Mouse (Mus musculus): ENCODE measurements around the gene Pde4b. TPM values are rescaled to one million over a fixed set of nuclear protein-coding genes. Genes with fewer than 3 reads are reported as not detected.

Gene Pde4b
- polyA plus RNA-seq, 1 experiment from 2014 or later: 12.5 TPM

- H3K4me1 ChIP-seq (ENCODE audit: control insufficient read depth, insufficient read depth, low read length): no peaks in the 10 kb centered on the region
- H3K36me3 ChIP-seq (ENCODE audit: control insufficient read depth, insufficient read depth, low read length): no peaks in the 10 kb centered on the region
- H3K27ac ChIP-seq (ENCODE audit: low read length): no peak overlapping the region
- WGBS: 69% methylated on average over 8 of the region's 8 CpGs
- H3K4me3 ChIP-seq (replicated peaks; ENCODE audit: low read length): no peak overlapping the region
- no peaks in the 10 kb centered on the region for H3K9me3 ChIP-seq (replicated peaks; ENCODE audit: control insufficient read depth, low read length)
- H3K27me3 ChIP-seq (ENCODE audit: control insufficient read depth, insufficient read depth, low read length): no peaks in the 10 kb centered on the region
- no peak overlapping the region for H3K9ac ChIP-seq (ENCODE audit: low read length)
- no peak overlapping the region for H3K4me2 ChIP-seq (ENCODE audit: low read depth, low read length)
- no peak for ATAC-seq (ENCODE audit: insufficient read depth, low FRiP score)
Measured at GRCm38 (mm10) chr4:102624937-102625336, 537.6 kb downstream of the Pde4b start.

GRCm38 (mm10) chr4:102627799-102628198 lies 540.5 kb downstream of the Pde4b start:
- Histone ChIP-seq H3K9me3 (replicated peaks; ENCODE audit: control insufficient read depth, low read length) (no peaks in the 10 kb centered on the region), H3K4me2 (ENCODE audit: low read depth, low read length) (no peak overlapping the region), H3K4me3 (replicated peaks; ENCODE audit: low read length) (no peak overlapping the region), H3K27me3 (ENCODE audit: control insufficient read depth, insufficient read depth, low read length) (no peaks in the 10 kb centered on the region), H3K4me1 (ENCODE audit: control insufficient read depth, insufficient read depth, low read length) (no peaks in the 10 kb centered on the region), H3K9ac (ENCODE audit: low read length) (no peak overlapping the region), H3K36me3 (ENCODE audit: control insufficient read depth, insufficient read depth, low read length) (no peaks in the 10 kb centered on the region), H3K27ac (ENCODE audit: low read length) (no peak overlapping the region)
- 79% methylated on average over 4 of the region's 4 CpGs for WGBS
- ATAC-seq (ENCODE audit: insufficient read depth, low FRiP score): no peak

GRCm38 (mm10) chr4:102629621-102630020 lies 542.3 kb downstream of the Pde4b start:
- H3K4me1 ChIP-seq (ENCODE audit: control insufficient read depth, insufficient read depth, low read length): no peaks in the 10 kb centered on the region
- H3K9ac ChIP-seq (ENCODE audit: low read length): no peak overlapping the region
- H3K36me3 ChIP-seq (ENCODE audit: control insufficient read depth, insufficient read depth, low read length): no peaks in the 10 kb centered on the region
- no peaks in the 10 kb centered on the region for H3K27me3 ChIP-seq (ENCODE audit: control insufficient read depth, insufficient read depth, low read length)
- H3K4me2 ChIP-seq (ENCODE audit: low read depth, low read length): no peak overlapping the region
- 64% methylated on average over 4 of the region's 4 CpGs for WGBS
- ATAC-seq (ENCODE audit: insufficient read depth, low FRiP score): no peak
- no peak overlapping the region for H3K27ac ChIP-seq (ENCODE audit: low read length)
- H3K4me3 ChIP-seq (replicated peaks; ENCODE audit: low read length): no peak overlapping the region
- no peaks in the 10 kb centered on the region for H3K9me3 ChIP-seq (replicated peaks; ENCODE audit: control insufficient read depth, low read length)

GRCm38 (mm10) chr4:102630261-102630660 lies 542.9 kb downstream of the Pde4b start:
- no peak for ATAC-seq (ENCODE audit: insufficient read depth, low FRiP score)
- Histone ChIP-seq H3K27me3 (ENCODE audit: control insufficient read depth, insufficient read depth, low read length) (no peaks in the 10 kb centered on the region), H3K36me3 (ENCODE audit: control insufficient read depth, insufficient read depth, low read length) (no peaks in the 10 kb centered on the region), H3K4me3 (replicated peaks; ENCODE audit: low read length) (no peak overlapping the region), H3K4me2 (ENCODE audit: low read depth, low read length) (no peak overlapping the region), H3K4me1 (ENCODE audit: control insufficient read depth, insufficient read depth, low read length) (peaks cover 5% of the 10 kb centered on the region; the same call in 1 of the 2 replicates), H3K9ac (ENCODE audit: low read length) (no peak overlapping the region), H3K9me3 (replicated peaks; ENCODE audit: control insufficient read depth, low read length) (no peaks in the 10 kb centered on the region), H3K27ac (ENCODE audit: low read length) (no peak overlapping the region)
- 39% methylated on average over 6 of the region's 6 CpGs for WGBS

- peaks cover 5% of the 10 kb centered on the region; the same call in 1 of the 2 replicates for H3K4me1 ChIP-seq (ENCODE audit: control insufficient read depth, insufficient read depth, low read length)
- no peak overlapping the region for H3K9ac ChIP-seq (ENCODE audit: low read length)
- 56% methylated on average over 3 of the region's 3 CpGs for WGBS
- H3K9me3 ChIP-seq (replicated peaks; ENCODE audit: control insufficient read depth, low read length): no peaks in the 10 kb centered on the region
- no peaks in the 10 kb centered on the region for H3K27me3 ChIP-seq (ENCODE audit: control insufficient read depth, insufficient read depth, low read length)
- no peak overlapping the region for H3K4me2 ChIP-seq (ENCODE audit: low read depth, low read length)
- H3K4me3 ChIP-seq (replicated peaks; ENCODE audit: low read length): no peak overlapping the region
- H3K36me3 ChIP-seq (ENCODE audit: control insufficient read depth, insufficient read depth, low read length): no peaks in the 10 kb centered on the region
- ATAC-seq (ENCODE audit: insufficient read depth, low FRiP score): no peak
- H3K27ac ChIP-seq (ENCODE audit: low read length): no peak overlapping the region
Measured at GRCm38 (mm10) chr4:102631624-102632023, 544.3 kb downstream of the Pde4b start.

- no peak overlapping the region for H3K27ac ChIP-seq (ENCODE audit: low read length)
- ATAC-seq (ENCODE audit: insufficient read depth, low FRiP score): no peak
- H3K4me1 ChIP-seq (ENCODE audit: control insufficient read depth, insufficient read depth, low read length): peaks cover 10% of the 10 kb centered on the region; the same call in 1 of the 2 replicates
- H3K27me3 ChIP-seq (ENCODE audit: control insufficient read depth, insufficient read depth, low read length): no peaks in the 10 kb centered on the region
- WGBS: 85% methylated on average over 5 of the region's 5 CpGs
- H3K4me3 ChIP-seq (replicated peaks; ENCODE audit: low read length): no peak overlapping the region
- no peaks in the 10 kb centered on the region for H3K9me3 ChIP-seq (replicated peaks; ENCODE audit: control insufficient read depth, low read length)
- no peak overlapping the region for H3K4me2 ChIP-seq (ENCODE audit: low read depth, low read length)
- no peaks in the 10 kb centered on the region for H3K36me3 ChIP-seq (ENCODE audit: control insufficient read depth, insufficient read depth, low read length)
- H3K9ac ChIP-seq (ENCODE audit: low read length): no peak overlapping the region
Measured at GRCm38 (mm10) chr4:102633241-102633640, 545.9 kb downstream of the Pde4b start.

GRCm38 (mm10) chr4:102635258-102635657 lies 547.9 kb downstream of the Pde4b start:
- H3K36me3 ChIP-seq (ENCODE audit: control insufficient read depth, insufficient read depth, low read length): no peaks in the 10 kb centered on the region
- no peaks in the 10 kb centered on the region for H3K9me3 ChIP-seq (replicated peaks; ENCODE audit: control insufficient read depth, low read length)
- H3K9ac ChIP-seq (ENCODE audit: low read length): no peak overlapping the region
- no peak overlapping the region for H3K4me2 ChIP-seq (ENCODE audit: low read depth, low read length)
- no peak overlapping the region for H3K4me3 ChIP-seq (replicated peaks; ENCODE audit: low read length)
- no peaks in the 10 kb centered on the region for H3K27me3 ChIP-seq (ENCODE audit: control insufficient read depth, insufficient read depth, low read length)
- H3K4me1 ChIP-seq (ENCODE audit: control insufficient read depth, insufficient read depth, low read length): peaks cover 10% of the 10 kb centered on the region; the same call in 1 of the 2 replicates
- peak overlapping the region; percentile 39; the same call in 1 of the 2 replicates for H3K27ac ChIP-seq (ENCODE audit: low read length)
- WGBS: 19% methylated on average over 9 of the region's 9 CpGs
- ATAC-seq (ENCODE audit: insufficient read depth, low FRiP score): peak; percentile 84

GRCm38 (mm10) chr4:102635944-102636343 lies 548.6 kb downstream of the Pde4b start:
- no peak for ATAC-seq (ENCODE audit: insufficient read depth, low FRiP score)
- H3K4me1 ChIP-seq (ENCODE audit: control insufficient read depth, insufficient read depth, low read length): peaks cover 10% of the 10 kb centered on the region; the same call in 1 of the 2 replicates
- H3K9me3 ChIP-seq (replicated peaks; ENCODE audit: control insufficient read depth, low read length): no peaks in the 10 kb centered on the region
- H3K4me2 ChIP-seq (ENCODE audit: low read depth, low read length): no peak overlapping the region
- no peak overlapping the region for H3K9ac ChIP-seq (ENCODE audit: low read length)
- H3K27me3 ChIP-seq (ENCODE audit: control insufficient read depth, insufficient read depth, low read length): no peaks in the 10 kb centered on the region
- H3K27ac ChIP-seq (ENCODE audit: low read length): peak overlapping the region; percentile 39; the same call in 1 of the 2 replicates
- no peak overlapping the region for H3K4me3 ChIP-seq (replicated peaks; ENCODE audit: low read length)
- H3K36me3 ChIP-seq (ENCODE audit: control insufficient read depth, insufficient read depth, low read length): no peaks in the 10 kb centered on the region
- WGBS: 47% methylated on average over 8 of the region's 8 CpGs

GRCm38 (mm10) chr4:102637348-102637910 lies 550.1 kb downstream of the Pde4b start:
- H3K27me3 ChIP-seq (ENCODE audit: control insufficient read depth, insufficient read depth, low read length): no peaks in the 10 kb centered on the region
- H3K9me3 ChIP-seq (replicated peaks; ENCODE audit: control insufficient read depth, low read length): no peaks in the 10 kb centered on the region
- ATAC-seq (ENCODE audit: insufficient read depth, low FRiP score): no peak
- H3K4me2 ChIP-seq (ENCODE audit: low read depth, low read length): no peak overlapping the region
- peaks cover 10% of the 10 kb centered on the region; the same call in 1 of the 2 replicates for H3K4me1 ChIP-seq (ENCODE audit: control insufficient read depth, insufficient read depth, low read length)
- H3K27ac ChIP-seq (ENCODE audit: low read length): no peak overlapping the region
- H3K36me3 ChIP-seq (ENCODE audit: control insufficient read depth, insufficient read depth, low read length): no peaks in the 10 kb centered on the region
- H3K9ac ChIP-seq (ENCODE audit: low read length): no peak overlapping the region
- WGBS: 80% methylated on average over 4 of the region's 4 CpGs
- no peak overlapping the region for H3K4me3 ChIP-seq (replicated peaks; ENCODE audit: low read length)
